Comparison of ENCODE assay signal across 27 mouse cellular contexts in genomic region chr3:50298366-50298991, GRCm38 (mm10).
DNase-seq lines count a peak whose midpoint lies in the region; ATAC-seq lines count a peak whose summit lies in the region.
"Had no signal": no experiment of that assay in that cellular context is flagged by ENCODE, and none has a peak within 500 bp of the region (broad histone marks: within the 10 kb centered on the region; RNA-seq: fewer than 3 reads in every experiment).

No protein-coding gene starts in this region.

- peaks cover 6% of the 10 kb centered on the region; the same call in 1 of the 2 replicates for H3K4me1 ChIP-seq in hindbrain, embryonic 16.5 days (ENCODE audit: control insufficient read depth, insufficient read depth, low read depth, low read length)
- peaks cover 8% of the 10 kb centered on the region; the same call in 1 of the 2 replicates for H3K4me1 ChIP-seq in hindbrain, embryonic 14.5 days (replicated peaks; ENCODE audit: control insufficient read depth, insufficient read depth, low read length)
- H3K4me1 ChIP-seq in kidney, embryonic 16.5 days (ENCODE audit: insufficient read depth, low read length), result peaks cover 27% of the 10 kb centered on the region
- H3K4me1 ChIP-seq: heart, embryonic 15.5 days; hindbrain, embryonic 10.5 days had no signal

- DNase-seq in hindbrain, embryonic 14.5 days (ENCODE audit: low spot score), result no peak
- no peak for DNase-seq in kidney, postnatal 14 days
- DNase-seq in retina, postnatal 1 day, result peak; percentile 23
- no peak for DNase-seq in retina, embryonic 14.5 days (ENCODE audit: low spot score)
- no peak for DNase-seq in urinary bladder, postnatal 4 days (ENCODE audit: low spot score in 2 of 2)
- DNase-seq: adrenal gland, adult 2 months; adrenal gland, postnatal 14 days; B cell, adult 2 months; cerebellum, adult 11-12 months; cerebellum, adult 8-10 months; cerebellum, postnatal 36 days; embryo, embryonic 11 days; gastrocnemius, postnatal 25 days; heart, adult 18-20 months; heart, postnatal 10 days; heart, postnatal 36 days had no signal

- no peaks in the 10 kb centered on the region for H3K9me3 ChIP-seq in hindbrain, embryonic 16.5 days (ENCODE audit: control insufficient read depth, low read length)
- no peaks in the 10 kb centered on the region for H3K9me3 ChIP-seq in hindbrain, embryonic 14.5 days (ENCODE audit: control insufficient read depth, low read length)
- no peaks in the 10 kb centered on the region for H3K9me3 ChIP-seq in kidney, embryonic 16.5 days (ENCODE audit: low read length)
- H3K9me3 ChIP-seq: forebrain, embryonic 10.5 days; heart, embryonic 12.5 days; heart, embryonic 15.5 days; hindbrain, embryonic 10.5 days; hindbrain, embryonic 13.5 days had no signal

- no peaks in the 10 kb centered on the region for H3K27me3 ChIP-seq in hindbrain, embryonic 16.5 days (replicated peaks; ENCODE audit: control insufficient read depth, insufficient read depth, low read length)
- no peaks in the 10 kb centered on the region for H3K27me3 ChIP-seq in hindbrain, embryonic 14.5 days (ENCODE audit: control insufficient read depth, insufficient read depth, low read length)
- peaks cover 3% of the 10 kb centered on the region; the same call in 1 of the 2 replicates for H3K27me3 ChIP-seq in kidney, embryonic 16.5 days (ENCODE audit: insufficient read depth, low read length)
- H3K27me3 ChIP-seq: CH12.LX; heart, embryonic 12.5 days; heart, embryonic 15.5 days; hindbrain, embryonic 13.5 days had no signal

- no peak overlapping the region for H3K27ac ChIP-seq in hindbrain, embryonic 16.5 days (ENCODE audit: low read depth, low read length)
- no peak overlapping the region for H3K27ac ChIP-seq in hindbrain, embryonic 14.5 days
- H3K27ac ChIP-seq in kidney, embryonic 16.5 days (ENCODE audit: low read length), result no peak overlapping the region
- H3K27ac ChIP-seq: heart, embryonic 15.5 days; hindbrain, embryonic 10.5 days; hindbrain, embryonic 13.5 days had no signal

- no peak overlapping the region for H3K9ac ChIP-seq in hindbrain, embryonic 16.5 days (ENCODE audit: low read depth, low read length)
- no peak overlapping the region for H3K9ac ChIP-seq in hindbrain, embryonic 14.5 days
- H3K9ac ChIP-seq in kidney, embryonic 16.5 days (replicated peaks; ENCODE audit: low read length), result no peak overlapping the region
- H3K9ac ChIP-seq: heart, embryonic 12.5 days; heart, embryonic 15.5 days; hindbrain, embryonic 13.5 days had no signal

- H3K4me2 ChIP-seq in hindbrain, embryonic 16.5 days (ENCODE audit: low read length), result no peak overlapping the region
- no peak overlapping the region for H3K4me2 ChIP-seq in hindbrain, embryonic 14.5 days (replicated peaks)
- no peak overlapping the region for H3K4me2 ChIP-seq in kidney, embryonic 16.5 days (replicated peaks; ENCODE audit: low read depth, low read length)
- H3K4me2 ChIP-seq: heart, embryonic 12.5 days; heart, embryonic 15.5 days; hindbrain, embryonic 13.5 days had no signal

- no peaks in the 10 kb centered on the region for H3K36me3 ChIP-seq in hindbrain, embryonic 16.5 days (ENCODE audit: control insufficient read depth, insufficient read depth, low read length)
- no peaks in the 10 kb centered on the region for H3K36me3 ChIP-seq in hindbrain, embryonic 14.5 days (replicated peaks; ENCODE audit: control insufficient read depth, insufficient read depth)
- H3K36me3 ChIP-seq in kidney, embryonic 16.5 days (ENCODE audit: insufficient read depth, low read length), result no peaks in the 10 kb centered on the region
- H3K36me3 ChIP-seq: forebrain, embryonic 10.5 days; G1E; heart, embryonic 12.5 days; heart, embryonic 15.5 days; hindbrain, embryonic 10.5 days; hindbrain, embryonic 13.5 days had no signal

- no peak overlapping the region for H3K4me3 ChIP-seq in hindbrain, embryonic 16.5 days (ENCODE audit: low read length)
- no peak overlapping the region for H3K4me3 ChIP-seq in hindbrain, embryonic 14.5 days (replicated peaks; ENCODE audit: low read length)
- no peak overlapping the region for H3K4me3 ChIP-seq in kidney, embryonic 16.5 days (ENCODE audit: low read length)
- H3K4me3 ChIP-seq: forebrain, embryonic 10.5 days; heart, embryonic 12.5 days; heart, embryonic 15.5 days; hindbrain, embryonic 10.5 days; hindbrain, embryonic 13.5 days had no signal

- ATAC-seq in hindbrain, embryonic 16.5 days, result 0 out of 2 replicates have a peak, but pooled peaks have one; percentile 24
- ATAC-seq in hindbrain, embryonic 14.5 days (ENCODE audit: low FRiP score), result no peak
- ATAC-seq in kidney, embryonic 16.5 days (ENCODE audit: low FRiP score, low TSS enrichment), result peak; percentile 81
- ATAC-seq: forebrain, embryonic 14.5 days; Patski had no signal

- 62% methylated on average over 7 of the region's 7 CpGs for WGBS in hindbrain, embryonic 16.5 days
- WGBS in hindbrain, embryonic 14.5 days, result 77% methylated on average over 7 of the region's 7 CpGs
- 35% methylated on average over 7 of the region's 7 CpGs for WGBS in kidney, embryonic 16.5 days
